Mouse (Mus musculus) olfactory bulb, adult 2 months (tissue): ENCODE measurements around the gene Zfp266.

Source experiments
- CTCF ChIP-seq: fragments of 200-500 bp; IDR thresholded peaks from 2 replicates; pipeline ENCODE4 v1.5.1; 2012; ENCODE audit warnings: low read depth, mild to moderate bottlenecking, low read length, moderate library complexity; ENCODE audit not compliant: insufficient read depth
- POLR2A ChIP-seq: fragments of 200-500 bp; IDR thresholded peaks from 2 replicates; pipeline ENCODE4 v1.6.1; 2012; ENCODE audit warnings: mild to moderate bottlenecking, low read depth, low read length, moderate library complexity; ENCODE audit not compliant: insufficient read depth

DNA sequence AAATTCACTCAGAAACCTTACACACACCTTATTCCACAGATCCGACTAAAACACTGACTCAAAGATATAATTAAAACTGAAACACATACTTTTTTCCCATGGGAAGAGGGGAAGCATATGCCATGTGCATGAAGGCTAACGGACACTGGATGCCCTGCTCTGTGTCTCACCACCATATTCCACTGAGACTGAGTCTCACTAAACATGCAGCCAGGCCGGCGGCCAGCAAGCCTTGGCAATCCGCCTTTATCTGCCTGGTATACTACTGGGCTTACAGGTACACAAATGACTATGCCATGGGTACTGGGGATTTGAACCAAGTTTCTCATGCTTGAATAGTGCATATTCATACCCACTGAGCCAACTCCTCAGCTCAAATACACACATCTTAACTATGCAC, 41.8 kb downstream of the Zfp266 start:
- TF ChIP-seq POLR2A (no peak), CTCF (no peak)
